Mouse (Mus musculus) ES-Bruce4 (cell line): ENCODE measurements around the gene Ttc28. TPM values are rescaled to one million over a fixed set of nuclear protein-coding genes. Genes with fewer than 3 reads are reported as not detected.

Source experiments
- H3K27ac ChIP-seq: 2 replicates; pipeline ENCODE4 v1.5.1; 2012; ENCODE audit warnings: low read length, inconsistent platforms; ENCODE audit not compliant: insufficient read depth
- H3K27me3 ChIP-seq: 2 replicates; pipeline ENCODE4 v1.6.1; 2012; ENCODE audit warnings: mild to moderate bottlenecking, low read length, inconsistent platforms; ENCODE audit not compliant: control insufficient read depth, poor library complexity, insufficient read depth, severe bottlenecking
- H3K36me3 ChIP-seq: 2 replicates; pipeline ENCODE4 v1.6.1; 2012; ENCODE audit warnings: inconsistent platforms, mild to moderate bottlenecking, low read length, moderate library complexity; ENCODE audit not compliant: control insufficient read depth, poor library complexity, insufficient read depth, severe bottlenecking
- H3K4me1 ChIP-seq: one replicate; pipeline ENCODE4 v1.8.1; 2011; ENCODE audit warnings: low read length; ENCODE audit not compliant: control insufficient read depth, insufficient read depth
- H3K4me3 ChIP-seq: 2 replicates; pipeline ENCODE4 v1.5.1; 2011; ENCODE audit warnings: low read depth, mild to moderate bottlenecking, low read length
- H3K9ac ChIP-seq: 2 replicates; pipeline ENCODE4 v1.6.1; 2012; ENCODE audit warnings: low read depth, mild to moderate bottlenecking, inconsistent platforms; ENCODE audit not compliant: poor library complexity, severe bottlenecking
- H3K9me3 ChIP-seq: replicated peaks from 2 replicates; pipeline ENCODE4 v1.6.1; 2012; ENCODE audit warnings: mild to moderate bottlenecking, low read length, inconsistent platforms; ENCODE audit not compliant: control insufficient read depth, poor library complexity, insufficient read depth, severe bottlenecking
- CTCF ChIP-seq: IDR thresholded peaks from one replicate; pipeline ENCODE4 v1.8.1; 2011; ENCODE audit warnings: low read depth, low read length
- EP300 ChIP-seq: IDR thresholded peaks from 2 replicates; pipeline ENCODE4 v1.6.1; 2011; ENCODE audit warnings: low read depth, low read length; ENCODE audit not compliant: insufficient read depth
- POLR2A ChIP-seq: IDR thresholded peaks from one replicate; pipeline ENCODE4 v1.8.1; 2011; ENCODE audit warnings: low read length; ENCODE audit not compliant: insufficient read depth
- polyA plus RNA-seq: library from polyadenylated mRNA; stranded (reverse); fragments of >200 nt; gene quantifications from 2 replicates; pipeline ENCODE4 v1.2.4, GENCODE M21; 2011; ENCODE audit warnings: low read depth; ENCODE audit not compliant: missing spikeins, insufficient read depth, insufficient read length

The Ttc28 gene
- polyA plus RNA-seq, 1 experiment, result 2.5 TPM

DNA sequence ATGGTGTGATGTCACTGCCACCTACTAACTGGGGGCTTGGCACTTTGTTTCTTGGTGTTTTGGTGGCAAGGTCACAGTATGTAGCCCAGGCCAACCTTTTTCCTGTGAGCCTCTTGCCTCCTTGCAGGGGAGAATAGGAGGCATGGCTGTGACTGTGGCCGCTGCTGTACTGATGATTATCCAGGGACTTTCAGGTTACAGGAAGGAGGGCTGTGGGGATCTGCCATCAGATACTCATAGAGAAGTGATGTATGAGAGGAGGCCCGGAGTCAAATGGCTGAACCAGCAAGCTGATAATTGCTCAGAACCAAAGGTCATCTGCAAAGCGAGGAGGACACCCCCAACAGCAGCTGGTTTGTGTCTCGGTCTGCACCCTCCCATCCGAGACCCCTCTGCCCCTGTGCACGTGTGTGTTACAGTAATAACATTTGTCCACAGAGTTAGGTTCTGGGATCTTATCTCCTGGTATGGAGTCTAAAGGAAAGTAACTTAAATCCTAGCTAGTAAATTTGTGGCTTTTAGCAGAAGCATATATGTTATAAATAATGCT, 221.9 kb downstream of the Ttc28 start:
- Histone ChIP-seq H3K9ac (no peak overlapping the region), H3K9me3 (no peaks in the 10 kb centered on the region), H3K27ac (no peak overlapping the region), H3K4me1 (no peaks in the 10 kb centered on the region), H3K36me3 (no peaks in the 10 kb centered on the region), H3K27me3 (no peaks in the 10 kb centered on the region), H3K4me3 (no peak overlapping the region)
- TF ChIP-seq POLR2A, result no peak

DNA sequence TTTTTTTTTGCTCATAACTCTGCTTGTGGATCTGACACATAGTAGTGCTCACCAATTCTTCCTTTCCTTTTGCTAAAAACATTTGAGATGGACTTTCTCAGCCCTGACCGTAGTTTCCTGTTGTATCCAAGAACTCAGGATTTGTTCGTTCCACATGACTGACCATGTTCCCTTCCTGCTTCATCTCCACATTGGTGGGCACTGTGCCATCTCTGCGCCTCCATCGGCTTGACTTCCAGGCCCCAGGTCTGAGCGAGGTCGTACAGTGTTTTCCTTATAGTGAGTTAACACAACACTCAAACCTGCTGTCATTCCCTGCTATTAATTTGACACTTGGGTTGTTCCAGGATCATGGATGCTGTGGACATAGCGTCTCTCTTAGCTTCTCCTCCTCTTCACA, 225.2 kb downstream of the Ttc28 start:
- H3K9me3 ChIP-seq, result no peaks in the 10 kb centered on the region
- no peaks in the 10 kb centered on the region for H3K36me3 ChIP-seq
- no peaks in the 10 kb centered on the region for H3K4me1 ChIP-seq
- H3K27me3 ChIP-seq, result no peaks in the 10 kb centered on the region
- H3K4me3 ChIP-seq, result no peak overlapping the region
- H3K9ac ChIP-seq, result no peak overlapping the region
- no peak for TF ChIP-seq POLR2A
- no peak for TF ChIP-seq EP300
- no peak for TF ChIP-seq CTCF
- H3K27ac ChIP-seq, result no peak overlapping the region

DNA sequence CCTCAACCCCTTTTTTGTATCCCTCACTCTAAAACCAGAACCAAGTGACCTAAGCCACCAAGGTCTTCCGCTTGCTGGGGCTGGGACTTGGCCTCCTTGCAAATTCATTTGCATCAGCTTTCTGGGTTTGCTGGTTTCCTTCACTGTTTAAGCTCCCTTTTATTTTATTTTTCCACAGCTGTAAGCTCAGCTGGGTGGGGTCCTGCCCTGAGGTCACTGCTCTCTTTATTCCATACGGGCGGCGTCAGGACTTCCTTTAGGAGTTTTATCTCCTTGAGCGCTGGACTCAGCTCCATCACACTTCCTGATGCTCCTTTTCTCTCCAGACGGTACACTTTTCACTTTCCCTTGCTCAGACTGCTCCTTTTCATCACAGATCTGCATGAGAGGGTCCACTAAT, 231.8 kb downstream of the Ttc28 start:
- H3K4me3 ChIP-seq, result no peak overlapping the region
- H3K9ac ChIP-seq, result no peak overlapping the region
- no peaks in the 10 kb centered on the region for H3K9me3 ChIP-seq
- H3K4me1 ChIP-seq, result no peaks in the 10 kb centered on the region
- no peaks in the 10 kb centered on the region for H3K27me3 ChIP-seq
- peak overlapping the region; percentile 48 for H3K27ac ChIP-seq
- H3K36me3 ChIP-seq, result no peaks in the 10 kb centered on the region
- TF ChIP-seq EP300 (0 out of 2 replicates have a peak, but pooled peaks have one; percentile 26), CTCF (no peak)

DNA sequence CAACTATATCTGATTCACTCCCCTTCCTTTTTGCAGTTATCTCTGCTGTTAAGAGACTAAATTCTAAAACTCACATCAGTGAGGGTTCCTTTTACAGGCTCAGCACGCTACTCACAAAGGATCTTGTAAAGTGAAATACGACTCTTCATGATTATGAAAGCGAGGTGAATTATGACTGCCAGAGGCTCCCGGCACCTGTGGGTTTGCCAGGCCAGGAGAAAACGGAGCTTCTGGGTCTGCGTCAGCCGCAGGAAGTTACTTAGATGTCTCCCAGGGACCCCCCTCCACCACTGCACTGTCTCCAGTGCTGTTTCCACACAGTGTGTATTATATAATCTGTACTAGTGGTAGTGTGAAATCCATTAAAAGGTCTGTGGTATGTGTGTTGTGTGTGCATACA, 233.6 kb downstream of the Ttc28 start:
- Histone ChIP-seq H3K9ac (no peak overlapping the region), H3K36me3 (no peaks in the 10 kb centered on the region), H3K27me3 (no peaks in the 10 kb centered on the region), H3K4me1 (no peaks in the 10 kb centered on the region), H3K9me3 (no peaks in the 10 kb centered on the region), H3K27ac (no peak overlapping the region), H3K4me3 (no peak overlapping the region)
- TF ChIP-seq EP300 (no peak), CTCF (no peak), POLR2A (no peak)

DNA sequence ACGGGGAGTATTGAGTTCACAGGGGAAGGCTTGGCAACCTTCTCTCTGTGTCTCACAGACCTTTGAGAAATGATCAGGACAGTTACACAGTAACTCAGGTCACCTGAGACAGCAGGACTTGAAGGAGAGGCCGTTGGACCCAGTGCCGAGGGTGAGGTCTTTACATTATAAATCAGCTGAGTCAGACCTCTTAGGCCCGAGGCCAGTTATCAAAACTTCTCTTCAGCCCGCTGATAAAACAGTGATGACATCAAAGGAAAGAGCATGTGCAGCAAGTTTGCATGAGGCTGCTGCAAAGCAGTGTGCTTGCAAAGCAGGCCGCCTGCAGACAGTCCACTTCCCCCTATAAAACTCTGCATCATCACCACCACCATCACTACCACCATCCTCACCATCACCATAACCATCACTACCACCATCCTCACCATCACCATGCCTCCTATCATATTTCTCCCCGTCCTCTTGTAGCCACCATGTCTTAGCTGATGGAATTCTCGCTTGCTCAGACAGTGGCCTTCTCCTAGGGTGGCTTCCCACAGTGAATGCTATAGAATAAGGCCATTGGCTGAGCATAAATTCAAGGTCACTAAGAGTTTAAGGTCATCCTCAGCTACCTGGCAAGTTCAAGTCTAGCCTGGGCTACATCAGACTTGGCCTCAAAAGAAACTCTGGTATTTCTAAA, 234.2 kb downstream of the Ttc28 start:
- Histone ChIP-seq H3K27ac (no peak overlapping the region), H3K27me3 (no peaks in the 10 kb centered on the region), H3K4me3 (no peak overlapping the region), H3K9me3 (no peaks in the 10 kb centered on the region), H3K9ac (no peak overlapping the region), H3K4me1 (no peaks in the 10 kb centered on the region), H3K36me3 (no peaks in the 10 kb centered on the region)
- no peak for TF ChIP-seq EP300
- no peak for TF ChIP-seq POLR2A
- no peak for TF ChIP-seq CTCF

DNA sequence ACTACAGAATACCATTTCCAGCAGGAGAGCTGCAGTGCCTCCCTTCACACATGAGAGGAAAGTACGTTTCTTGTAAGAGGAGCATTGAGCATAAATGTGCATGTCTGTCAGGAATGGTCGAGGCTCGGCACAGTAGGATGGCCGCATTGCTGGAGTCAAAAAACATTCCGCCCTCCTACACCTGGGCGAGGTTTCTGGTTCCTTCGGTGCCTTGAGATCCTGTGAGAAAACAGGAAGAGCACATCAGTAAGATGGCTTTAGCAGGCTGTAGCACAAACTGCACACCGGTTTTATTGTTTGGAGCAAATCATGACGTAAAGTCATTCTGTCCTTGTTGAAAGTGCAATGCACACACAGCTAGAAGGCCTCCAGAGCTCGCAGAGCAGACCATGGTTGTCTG, 235.0 kb downstream of the Ttc28 start:
- H3K4me3 ChIP-seq, result no peak overlapping the region
- no peaks in the 10 kb centered on the region for H3K36me3 ChIP-seq
- no peaks in the 10 kb centered on the region for H3K4me1 ChIP-seq
- no peaks in the 10 kb centered on the region for H3K9me3 ChIP-seq
- no peak overlapping the region for H3K27ac ChIP-seq
- no peak overlapping the region for H3K9ac ChIP-seq
- H3K27me3 ChIP-seq, result no peaks in the 10 kb centered on the region
- TF ChIP-seq EP300, result no peak
